Mouse (Mus musculus): ENCODE results near the gene Sept9.

Sept9 gene

DNA sequence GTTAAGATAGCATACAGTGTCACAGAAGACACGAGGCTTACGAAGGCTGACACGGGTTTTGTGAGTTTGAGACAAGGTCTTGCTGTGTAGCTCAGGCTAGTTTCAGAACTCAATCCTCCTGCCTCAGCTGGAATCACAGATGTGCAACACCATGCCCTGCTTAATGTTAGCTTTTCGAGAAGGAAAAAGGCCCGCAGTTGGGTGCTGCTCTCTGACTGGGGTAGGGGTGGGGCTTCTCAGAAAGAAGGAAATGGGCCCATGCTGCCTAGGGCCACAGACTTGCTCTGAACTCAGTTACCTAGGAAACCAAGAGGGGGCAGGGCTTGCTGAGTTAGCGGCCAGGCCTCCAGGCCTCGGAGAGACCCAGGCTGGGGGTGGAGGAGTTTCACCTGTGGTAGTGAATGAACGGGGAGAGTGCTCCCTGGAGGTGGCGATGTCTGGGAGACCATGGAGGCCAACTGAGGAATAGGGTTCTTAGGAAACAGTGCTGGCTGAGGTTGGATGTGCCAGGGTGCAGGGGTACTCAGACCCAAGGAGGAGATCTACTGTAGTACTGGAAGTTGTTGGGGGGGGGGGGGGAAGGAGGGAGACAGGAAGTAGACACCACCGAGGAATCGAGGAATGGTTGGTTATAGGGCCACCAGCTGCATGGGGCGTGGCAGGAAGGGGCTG is 126.1 kb downstream of the Sept9 start:
- 72% methylated on average over 12 of the region's 12 CpGs for WGBS

DNA sequence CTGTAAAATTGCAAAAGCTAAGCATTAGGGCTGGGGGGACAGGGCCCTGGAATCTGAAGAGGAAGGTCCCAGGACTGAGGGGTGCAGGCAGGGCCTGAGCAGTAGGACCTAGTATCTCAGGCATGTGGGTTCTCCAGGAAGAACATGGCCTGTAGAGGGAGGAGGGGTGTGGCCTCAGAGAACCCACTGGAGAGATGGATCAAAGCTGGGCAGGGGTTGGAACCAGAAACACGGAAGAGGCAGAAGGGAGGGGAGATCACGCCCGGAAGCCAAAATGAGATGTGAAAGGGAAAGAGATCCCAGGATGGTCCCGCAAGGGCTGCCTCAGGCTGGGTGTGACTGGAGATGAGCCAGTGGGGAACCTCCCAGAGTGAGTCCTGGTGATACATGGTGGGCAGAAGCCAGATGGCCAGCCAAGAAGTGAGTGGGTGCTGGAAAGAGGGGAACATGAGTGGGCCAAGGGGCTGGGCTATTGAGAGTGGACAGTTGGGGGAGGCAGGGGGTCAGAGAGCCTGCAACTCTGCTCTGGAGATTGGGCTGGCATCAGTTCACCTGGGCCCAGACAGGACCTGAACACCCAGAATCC is 126.8 kb downstream of the Sept9 start:
- 52% methylated on average over 4 of the region's 4 CpGs for WGBS

DNA sequence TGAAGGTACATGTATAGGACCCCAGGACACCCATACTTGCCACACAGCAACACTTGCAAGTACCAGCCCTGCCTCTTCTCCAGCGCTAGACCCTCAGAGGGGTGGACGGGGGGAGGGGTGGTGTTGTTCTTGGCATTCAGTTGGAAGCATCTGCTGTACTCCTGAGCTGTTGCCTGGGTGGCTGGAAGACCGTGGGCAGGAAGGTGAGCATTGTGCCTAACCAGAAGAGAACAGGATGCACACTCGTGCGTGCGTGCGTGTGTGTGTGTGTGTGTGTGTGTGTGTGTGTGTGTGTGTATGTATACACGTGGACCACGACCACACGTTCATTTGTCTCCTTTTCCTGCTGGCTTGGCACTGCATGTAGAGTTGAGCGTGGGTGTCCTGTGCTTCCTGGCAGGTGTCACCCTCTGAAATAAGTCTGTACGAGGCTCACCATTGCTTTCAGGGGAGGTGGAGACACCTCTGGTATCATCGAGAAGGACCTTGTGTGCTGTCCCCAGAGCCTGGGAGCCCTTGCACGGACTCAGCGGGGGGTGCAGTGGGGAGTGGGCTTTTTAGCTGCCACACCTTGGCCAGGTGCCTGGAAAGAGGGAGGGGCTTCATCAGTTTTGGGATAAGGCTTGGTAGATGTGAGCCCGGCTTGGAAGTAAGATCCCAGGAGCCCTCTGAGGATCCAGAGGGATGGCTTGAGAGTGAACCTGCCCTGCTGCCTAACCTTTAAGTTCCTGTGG is 127.6 kb downstream of the Sept9 start:
- WGBS, result 39% methylated on average over 16 of the region's 16 CpGs

DNA sequence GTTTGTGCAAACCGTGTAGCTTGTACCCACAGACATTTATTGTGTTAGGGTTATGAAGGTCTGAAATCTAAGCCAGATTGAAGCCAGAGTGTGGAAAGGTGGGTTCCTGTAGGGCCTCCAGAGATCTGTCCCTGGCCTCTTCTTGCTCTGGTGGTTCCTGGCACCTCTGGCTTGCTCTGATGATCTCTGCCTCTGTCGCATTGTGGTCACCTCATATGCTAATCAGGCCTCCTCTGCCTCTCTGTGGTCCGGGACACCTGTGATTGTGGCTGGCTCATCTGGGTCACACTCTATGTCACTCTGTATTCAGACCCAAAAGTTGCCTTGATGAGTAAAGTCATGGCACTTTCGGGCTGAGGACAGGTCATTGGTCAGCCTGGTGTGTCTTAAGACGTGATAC is 128.2 kb downstream of the Sept9 start:
- 83% methylated on average over 5 of the region's 5 CpGs for WGBS

DNA sequence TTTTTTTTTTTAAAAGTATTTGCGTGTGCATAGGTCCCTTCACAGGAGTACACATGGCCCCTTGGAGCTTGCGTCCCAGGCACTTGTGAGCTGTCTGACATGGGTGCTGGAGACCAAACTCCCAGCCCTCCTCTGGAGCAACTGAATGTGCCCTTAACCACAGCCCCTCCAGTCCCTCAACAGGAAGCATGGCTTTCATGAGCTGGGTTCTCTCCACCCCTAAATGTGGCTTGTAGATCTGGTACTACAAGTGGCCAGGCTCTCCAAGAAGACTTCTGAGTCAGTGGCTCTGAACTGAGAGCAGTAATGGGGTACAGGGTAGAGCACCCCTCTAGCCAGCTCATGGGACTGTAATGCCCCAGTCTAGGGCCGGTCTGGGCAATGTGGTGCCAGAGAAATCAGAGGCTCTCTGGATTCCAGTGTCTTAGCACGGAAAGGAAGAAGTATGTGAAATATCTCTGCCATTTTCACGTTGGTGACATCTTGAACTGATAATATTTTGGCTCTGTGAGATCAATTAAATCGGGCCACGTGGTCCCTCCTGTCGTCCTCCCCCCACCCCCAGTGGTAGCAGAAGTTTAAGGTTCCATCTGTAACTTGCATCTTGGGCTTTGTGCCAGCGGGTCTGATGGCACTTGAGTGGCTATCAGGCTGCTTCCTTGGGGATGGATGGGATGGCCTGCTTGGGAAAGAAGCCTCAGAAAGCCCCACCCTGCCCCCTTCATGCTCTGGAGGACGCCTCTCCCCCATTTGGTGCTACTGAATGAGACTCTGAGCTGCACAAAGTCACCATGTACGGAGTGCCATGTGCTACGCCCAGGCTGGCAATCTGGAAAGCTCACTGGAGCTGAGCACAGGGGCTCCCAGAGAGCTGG is 130.9 kb downstream of the Sept9 start:
- WGBS, result 76% methylated on average over 12 of the region's 12 CpGs

DNA sequence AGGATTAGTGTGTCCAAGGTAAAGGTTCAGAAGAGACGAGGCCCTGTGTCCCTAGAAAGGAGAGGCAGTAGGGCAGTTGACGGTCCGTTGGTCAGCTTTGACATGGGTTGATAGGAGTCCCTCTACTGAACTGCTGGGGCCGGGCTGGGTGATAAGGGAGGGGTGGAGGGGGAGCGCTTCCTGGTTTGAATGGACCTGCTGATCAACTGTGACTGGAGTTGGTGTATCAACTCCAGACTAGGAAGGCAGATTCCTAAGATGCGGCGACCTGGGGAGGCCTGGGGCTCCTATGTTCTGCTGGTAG is 131.4 kb downstream of the Sept9 start:
- WGBS, result 77% methylated on average over 7 of the region's 7 CpGs

DNA sequence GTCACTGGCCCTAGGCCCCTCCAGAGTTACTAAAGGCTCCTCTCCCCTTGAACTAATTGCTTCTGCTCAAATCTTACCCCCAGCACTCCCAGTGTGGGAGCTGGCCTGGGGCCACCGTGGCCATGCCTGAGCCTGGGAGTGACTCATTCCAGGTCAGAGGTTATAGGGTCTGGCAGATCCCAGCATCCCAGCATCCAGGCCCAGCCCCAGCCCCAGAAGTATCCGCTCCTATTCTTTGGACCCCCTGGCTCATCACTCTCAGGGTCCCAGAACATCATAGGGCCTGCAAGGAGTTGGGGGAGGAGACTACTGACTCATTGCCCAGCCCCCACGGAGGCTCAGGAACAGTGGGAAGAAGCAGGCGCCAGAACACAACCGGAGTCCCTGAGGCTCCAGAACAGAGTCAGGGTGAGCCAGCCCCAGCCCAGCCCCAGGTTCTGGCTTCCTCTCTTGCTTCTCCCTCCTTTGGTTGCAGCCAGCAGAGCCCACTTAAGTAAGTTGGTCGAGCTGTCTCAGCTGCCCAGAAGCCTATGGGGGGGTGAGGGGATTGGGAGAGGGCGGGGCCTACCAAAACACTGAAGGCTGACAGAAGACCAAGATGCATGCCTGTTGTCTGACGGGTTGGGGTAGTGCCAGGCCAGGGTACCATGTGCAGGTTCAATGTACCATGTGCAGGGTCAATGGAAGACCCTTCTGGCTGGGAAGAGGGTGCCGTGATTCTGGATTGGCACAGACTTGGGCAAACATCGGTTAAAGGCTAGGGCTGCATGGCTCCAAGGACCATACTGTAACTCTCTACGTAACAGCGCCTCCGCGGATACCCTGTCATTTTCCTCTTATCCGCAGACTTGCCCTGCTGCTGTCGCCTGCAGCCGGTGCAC is 132.1 kb downstream of the Sept9 start:
- 14% methylated on average over 17 of the region's 17 CpGs for WGBS

DNA sequence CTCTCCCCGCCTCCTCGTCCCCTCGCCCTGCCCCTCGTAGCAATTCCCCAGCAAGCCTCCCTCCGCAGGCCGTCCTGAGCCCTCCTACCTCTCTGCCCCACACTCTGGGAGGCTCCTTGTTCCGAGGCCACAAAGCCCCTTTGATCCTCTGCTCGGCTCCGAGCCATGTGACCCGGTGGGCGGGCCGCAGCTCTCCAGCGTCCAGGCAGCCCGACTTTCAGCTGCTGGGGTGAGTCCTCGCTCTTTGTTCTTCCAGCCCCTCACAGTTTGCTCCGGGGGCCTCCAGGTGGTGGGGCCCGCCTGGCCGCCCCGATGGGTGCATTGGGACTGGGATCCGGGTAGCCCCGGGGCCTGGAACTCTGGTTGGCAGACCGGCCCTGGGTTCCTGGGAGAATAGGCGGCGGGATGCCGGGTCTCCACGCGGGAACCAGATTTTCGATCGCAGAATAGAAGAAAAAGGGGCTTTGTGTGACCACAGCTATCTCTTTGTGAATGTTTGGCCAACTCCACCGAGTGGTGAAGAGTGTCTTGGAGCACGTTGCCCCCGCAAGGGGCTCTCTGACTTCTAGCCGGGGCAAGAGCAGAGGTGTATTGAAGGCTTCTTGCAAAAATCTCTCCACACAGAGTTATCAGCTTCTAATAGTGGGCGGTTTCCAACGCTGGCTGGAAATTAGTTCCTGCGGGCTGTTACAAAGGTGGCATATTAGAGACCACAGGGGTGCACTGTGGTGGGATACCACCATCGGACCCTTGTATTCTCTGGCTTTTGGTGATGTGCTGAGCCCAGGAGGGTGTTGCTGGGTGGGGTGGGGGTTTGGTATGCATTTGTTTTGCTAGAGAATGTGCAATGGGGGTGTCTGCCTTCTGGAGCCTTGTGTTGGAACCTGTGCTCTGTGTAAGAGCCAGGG is 133.0 kb downstream of the Sept9 start:
- WGBS, result 9% methylated on average over 37 of the region's 37 CpGs

DNA sequence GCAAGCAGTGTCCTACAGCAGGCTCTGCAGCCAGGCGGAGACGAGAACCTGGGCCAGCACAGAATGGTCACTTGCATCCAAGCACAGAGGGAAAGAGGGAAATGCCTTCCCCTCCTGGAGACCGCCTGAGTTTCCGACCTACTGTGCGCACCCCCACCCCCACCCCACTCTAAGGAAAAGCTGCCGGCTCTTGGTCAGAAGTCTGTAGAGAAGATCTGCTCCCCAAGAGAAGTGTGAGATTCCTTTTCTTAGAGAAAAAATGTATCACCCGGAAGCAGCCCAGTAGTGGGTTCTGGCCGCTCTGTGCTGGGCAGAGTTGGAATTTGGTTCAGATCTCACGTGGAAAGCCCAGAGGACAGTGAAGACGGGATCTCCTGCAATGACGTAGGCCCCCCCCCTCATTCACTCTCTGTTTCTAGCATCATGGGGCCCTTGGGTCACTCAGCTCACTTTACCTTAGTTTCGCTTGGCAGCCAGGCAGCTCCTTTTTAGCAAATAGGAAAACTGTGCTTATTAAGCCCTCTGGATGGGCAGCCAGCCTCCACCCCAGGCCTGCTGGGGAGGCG is 133.8 kb downstream of the Sept9 start:
- WGBS, result 57% methylated on average over 13 of the region's 13 CpGs

DNA sequence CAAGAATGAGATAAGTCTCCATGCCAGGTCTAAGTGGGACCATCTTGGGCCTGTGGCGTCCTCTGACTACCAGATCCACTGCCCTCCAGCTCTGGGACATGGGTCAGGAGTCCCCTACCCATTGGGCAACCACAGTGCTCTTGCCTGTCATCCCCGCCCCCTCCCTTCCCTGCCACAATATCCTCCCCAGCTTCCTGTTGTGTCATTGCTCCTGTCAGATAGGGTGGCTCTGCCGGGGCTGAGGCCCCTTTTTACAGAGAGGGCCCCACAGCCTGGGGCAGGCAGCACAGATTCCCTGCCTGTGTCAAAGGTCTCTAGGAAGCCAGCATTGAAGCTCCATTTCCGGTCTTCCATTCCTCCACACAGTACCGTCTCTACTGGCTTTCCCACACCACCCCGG is 134.6 kb downstream of the Sept9 start:
- 56% methylated on average over 6 of the region's 6 CpGs for WGBS

DNA sequence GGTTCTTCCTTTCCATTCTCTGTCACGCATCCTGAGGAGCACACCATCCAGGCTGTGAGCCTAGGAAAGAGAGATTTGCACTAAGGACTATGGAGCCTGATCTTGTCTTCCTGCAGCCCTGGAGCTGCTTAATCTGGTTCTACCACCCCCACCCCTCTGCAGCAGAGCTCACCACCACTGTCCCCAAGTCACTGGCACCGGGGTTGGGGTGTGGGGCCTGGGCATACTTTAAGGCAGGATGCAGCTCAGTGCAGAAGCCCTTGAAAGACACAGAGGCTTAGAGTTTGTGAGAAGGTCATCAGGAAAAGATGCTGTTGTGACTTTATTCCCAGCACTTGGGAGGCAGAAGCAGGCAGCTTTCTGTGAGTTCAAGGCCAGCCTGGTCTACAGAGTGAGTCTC is 135.7 kb downstream of the Sept9 start:
- 100% methylated on average over 2 of the region's 2 CpGs for WGBS

DNA sequence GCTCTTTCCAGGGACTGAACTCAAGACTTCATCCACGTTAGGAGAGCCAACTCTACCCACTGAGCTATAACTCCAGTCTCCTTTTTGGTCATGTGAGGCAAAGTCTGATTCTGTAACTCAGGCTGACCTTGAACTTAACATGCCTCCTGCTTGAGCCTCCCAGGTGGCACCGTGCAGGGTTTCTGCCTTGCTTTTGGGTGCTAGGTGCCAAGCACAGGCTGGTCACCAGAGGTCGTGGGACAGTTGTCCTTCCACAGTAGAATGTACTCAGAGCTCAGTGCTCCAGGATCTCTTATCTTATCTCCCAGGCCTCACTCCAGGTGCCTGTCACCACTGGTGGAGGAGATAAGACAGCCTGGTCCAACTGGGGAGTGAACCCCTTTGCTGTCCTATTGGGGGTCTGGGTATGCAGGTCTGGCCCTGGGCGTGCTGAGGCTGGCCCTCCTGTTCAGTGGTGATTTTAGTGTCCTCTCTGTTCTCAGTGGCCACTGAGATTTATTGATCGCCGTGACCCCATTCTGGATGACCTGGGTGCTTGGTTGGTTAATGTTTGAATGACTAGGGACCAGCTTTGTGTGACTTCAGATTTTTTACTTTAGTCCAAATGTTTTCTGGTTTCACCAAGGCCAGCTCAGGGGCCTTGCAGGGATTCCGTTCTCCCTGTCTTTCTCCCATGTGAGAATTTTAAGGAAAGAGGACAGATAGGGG is 136.8 kb downstream of the Sept9 start:
- WGBS, result 94% methylated on average over 7 of the region's 7 CpGs

DNA sequence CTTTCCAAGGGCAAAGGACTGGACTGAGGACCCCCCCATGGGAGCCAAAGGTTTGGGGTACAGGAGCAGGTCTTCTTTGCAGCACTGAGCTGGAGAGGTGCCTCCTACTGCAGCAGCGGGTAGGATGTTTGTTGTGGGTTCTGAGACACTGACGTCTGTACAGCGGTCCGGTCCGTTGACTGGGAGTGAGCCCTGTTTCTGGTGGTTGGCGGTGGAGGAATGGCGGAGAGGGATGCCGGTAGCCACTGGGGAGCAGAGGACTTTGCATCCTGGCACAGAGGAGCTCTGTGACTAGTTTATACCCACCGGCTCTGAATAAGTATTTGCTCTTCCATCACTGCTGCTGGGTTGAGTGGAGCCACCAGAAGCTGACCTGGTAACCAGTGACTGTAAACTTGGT is 138.3 kb downstream of the Sept9 start:
- WGBS, result 87% methylated on average over 9 of the region's 9 CpGs

DNA sequence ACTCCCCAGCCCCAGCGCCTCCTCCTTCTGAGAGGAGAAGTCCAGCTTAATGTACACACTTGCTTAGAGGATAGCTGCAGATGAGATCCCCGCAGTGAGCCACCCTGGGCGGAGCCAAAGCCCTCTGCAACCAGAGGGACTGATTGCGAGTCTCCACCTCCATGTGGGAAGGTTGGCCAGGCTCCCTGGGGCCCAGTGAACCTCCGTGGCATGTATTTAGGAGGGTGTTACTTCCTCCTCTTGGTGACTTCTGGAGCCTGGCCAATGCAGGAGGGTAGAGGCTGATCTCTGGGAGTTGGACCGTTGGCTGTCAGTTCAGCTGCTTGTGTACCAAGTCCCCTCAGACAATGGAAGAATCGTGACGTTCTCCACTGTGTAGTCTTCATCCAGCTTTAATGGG is 139.0 kb downstream of the Sept9 start:
- 69% methylated on average over 8 of the region's 8 CpGs for WGBS

DNA sequence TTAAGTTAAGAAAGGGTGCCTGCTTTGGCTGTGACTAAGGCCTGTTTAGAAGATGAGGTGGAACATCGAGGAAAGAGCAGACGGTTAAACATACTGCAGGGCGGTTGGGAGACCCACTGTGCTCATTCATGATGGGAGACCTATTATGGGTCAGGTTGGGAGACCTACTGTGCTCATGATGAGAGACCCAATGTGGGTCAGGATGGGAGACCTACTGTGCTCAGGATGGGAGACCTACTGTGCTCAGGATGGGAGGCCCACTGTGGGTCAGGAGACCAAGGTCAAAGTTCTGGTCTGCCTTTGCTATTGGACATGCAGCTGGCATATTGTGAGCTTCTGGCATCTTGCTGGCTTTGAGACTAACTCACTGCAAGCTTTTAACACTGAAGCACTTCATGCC is 139.6 kb downstream of the Sept9 start:
- 79% methylated on average over 3 of the region's 3 CpGs for WGBS

DNA sequence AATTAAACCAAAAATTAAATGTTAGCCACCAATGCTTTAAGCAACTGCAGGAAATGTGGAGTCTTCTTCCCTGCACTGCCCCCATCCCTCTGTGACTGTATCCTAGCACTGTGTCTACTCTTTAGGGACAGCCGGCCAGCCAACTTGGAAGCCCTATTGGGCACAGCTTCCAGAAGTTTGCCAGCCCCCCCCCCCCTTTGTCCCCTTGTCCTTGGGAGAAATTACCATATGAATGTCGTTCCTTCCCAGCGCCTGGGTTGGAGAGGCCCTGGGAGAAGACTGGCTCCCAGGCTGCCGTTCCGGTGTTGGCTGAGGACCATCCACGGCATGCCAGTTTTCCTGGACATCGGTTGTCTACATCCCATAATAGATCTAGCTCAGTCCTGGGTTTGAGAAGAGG is 141.8 kb downstream of the Sept9 start:
- 59% methylated on average over 7 of the region's 7 CpGs for WGBS

DNA sequence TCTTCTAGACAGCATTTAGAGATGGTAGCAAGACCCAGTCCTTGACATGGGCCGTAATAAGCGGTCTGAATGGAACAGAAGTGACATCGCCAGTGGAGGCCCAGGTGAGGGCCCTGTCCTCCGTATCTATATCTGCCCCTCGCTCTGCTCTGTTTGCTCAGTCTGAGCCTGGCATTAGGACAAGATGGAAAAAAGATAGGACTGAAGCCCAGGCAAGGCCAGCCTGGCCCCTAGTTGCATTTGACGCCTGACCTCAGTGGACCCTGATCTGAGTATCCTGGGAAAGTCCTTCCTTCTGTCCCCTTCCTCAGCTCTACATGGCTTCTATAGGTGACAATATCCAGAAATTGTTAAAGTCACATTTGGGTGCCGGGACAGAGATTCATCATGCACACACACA is 142.6 kb downstream of the Sept9 start:
- 95% methylated on average over 7 of the region's 7 CpGs for WGBS

DNA sequence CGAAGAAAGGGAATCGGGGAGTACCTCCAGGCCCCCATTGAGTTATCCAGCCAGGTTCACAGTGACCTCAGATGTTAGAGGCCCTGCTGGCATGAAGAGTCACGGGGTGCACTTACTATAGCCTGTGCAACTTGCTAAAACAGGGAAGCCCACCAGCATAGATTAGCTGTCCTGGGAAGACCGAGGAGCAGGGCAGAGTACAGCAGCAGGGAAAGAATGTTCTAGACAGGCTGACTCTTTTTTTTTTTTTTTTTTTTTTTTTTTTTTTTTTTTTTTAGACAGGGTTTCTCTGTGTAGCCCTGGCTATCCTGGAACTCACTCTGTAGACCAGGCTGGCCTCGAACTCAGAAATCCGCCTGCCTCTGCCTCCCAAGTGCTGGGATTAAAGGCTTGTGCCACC is 143.0 kb downstream of the Sept9 start:
- 95% methylated on average over 6 of the region's 6 CpGs for WGBS

DNA sequence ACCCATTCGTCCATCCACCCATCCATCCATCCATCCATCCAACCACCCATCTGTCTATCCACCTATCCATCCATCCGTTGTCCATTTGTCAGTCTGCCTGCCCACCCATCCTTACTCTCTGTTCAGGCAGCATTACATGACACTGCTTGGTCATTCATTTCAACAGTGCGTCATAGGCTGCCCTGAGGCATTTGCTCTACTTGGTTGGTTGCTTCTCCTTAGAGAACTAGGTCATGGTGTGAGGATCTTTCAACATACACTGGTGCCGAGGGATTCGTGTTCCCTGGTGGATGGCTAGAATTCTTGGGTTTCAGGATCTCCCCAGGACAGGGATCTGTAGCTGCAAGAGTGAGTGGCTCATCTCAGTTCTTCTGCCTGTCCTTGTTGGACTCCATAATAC is 144.3 kb downstream of the Sept9 start:
- 87% methylated on average over 5 of the region's 5 CpGs for WGBS
